Mouse (Mus musculus) layer of hippocampus, adult 9-10 months (tissue): ENCODE data around the gene Glb1l2.

Source experiments
- DNase-seq: peaks from one replicate; pipeline ENCODE4 v3.0.0; 2022; ENCODE audit warnings: low spot score

Glb1l2 gene

DNA sequence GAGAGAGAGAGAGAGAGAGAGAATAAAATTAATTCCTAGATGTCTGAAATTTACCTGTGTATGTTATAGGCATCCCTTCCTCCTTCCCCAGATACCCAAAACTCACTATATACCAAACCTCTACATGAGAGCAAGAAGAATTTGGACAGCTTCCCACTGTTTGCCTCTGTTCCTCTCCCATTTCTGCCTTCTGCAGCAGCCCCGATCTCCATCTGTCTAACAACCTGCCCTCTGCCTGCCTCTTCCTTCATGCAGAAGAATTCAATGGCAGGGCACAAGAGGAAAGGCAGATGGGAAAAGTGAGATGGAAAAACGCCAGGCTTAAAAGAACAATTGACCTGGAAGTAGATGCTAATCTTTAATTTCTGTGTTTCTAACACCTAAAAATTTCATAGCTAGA is 77.7 kb downstream of the Glb1l2 start:
- no peak for DNase-seq

DNA sequence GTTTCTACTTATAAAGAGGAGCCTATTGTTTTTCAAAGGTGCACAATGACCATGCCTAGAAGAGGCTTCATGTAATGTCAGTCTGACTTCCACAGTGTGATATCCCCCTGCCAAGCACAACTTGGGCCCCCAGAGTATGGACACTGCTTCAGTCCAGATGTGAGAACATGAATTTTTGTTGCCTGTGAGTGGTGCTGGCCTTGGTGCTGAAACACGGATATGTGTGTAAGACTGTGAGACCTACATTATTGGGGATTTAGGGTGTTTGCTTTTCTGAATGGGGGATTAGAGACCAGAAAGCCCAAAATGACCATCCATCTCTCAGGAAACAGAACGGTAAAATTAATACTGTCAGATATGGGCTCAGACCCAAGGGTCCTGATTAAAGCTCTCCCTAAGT is 78.8 kb downstream of the Glb1l2 start:
- no peak for DNase-seq

DNA sequence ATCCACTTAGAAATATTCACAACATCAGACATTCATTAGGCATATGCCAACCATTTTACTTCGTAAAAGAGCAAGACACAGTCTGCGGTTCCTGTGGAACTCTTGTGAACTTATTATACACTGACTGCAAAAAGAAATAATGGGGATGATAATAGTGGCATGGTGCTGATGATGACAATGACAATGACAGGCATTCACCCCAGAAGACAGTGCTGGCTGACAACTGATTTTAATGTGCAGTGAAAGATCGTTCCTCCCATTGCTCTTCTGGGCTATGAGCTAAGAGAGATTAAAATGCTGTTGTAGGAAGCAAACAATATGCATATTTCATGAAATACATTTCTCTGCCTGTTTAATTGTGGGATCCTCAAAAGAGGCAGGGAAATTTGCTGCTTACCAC is 80.6 kb downstream of the Glb1l2 start:
- DNase-seq, result no peak

DNA sequence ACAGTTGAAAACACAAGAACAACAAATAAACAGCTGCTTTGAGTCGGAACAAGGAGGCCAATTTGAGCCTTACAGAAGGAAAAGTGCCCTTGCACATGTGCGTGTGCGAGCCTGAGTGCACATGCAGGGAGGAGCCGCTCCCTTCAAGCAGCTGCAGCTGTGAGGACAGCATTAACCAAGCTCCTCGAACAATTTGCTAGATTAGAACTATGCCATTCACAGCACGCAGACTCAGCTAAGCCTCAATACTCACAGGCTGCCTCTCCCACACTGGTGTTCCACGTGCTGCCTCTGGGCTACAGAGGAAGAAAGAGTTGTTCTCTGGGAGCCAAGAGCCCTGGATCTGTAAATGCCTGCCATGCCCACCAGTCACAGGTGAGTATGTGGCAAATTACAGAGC is 84.5 kb downstream of the Glb1l2 start:
- no peak for DNase-seq

DNA sequence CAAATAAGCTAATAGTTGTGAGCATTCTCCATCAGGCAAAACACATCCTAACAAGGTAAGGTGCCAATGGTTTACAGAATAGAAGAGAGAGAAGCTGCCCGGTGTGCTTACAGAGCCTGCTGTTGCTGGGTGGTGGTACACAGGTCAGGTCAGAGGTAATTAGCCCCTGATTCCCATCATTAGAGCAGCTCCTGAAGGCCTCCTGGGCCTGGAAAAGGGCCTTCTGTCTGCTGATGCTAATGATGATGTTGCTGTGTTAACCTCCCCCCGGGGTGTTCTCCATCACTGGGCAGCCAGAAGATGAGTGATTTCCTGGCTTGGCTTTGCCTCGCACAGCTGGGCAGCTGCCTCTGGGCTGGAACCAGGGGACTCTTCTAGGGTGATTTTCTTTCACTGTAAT is 87.9 kb downstream of the Glb1l2 start:
- no peak for DNase-seq
